Mouse (Mus musculus): ENCODE data around the gene Ppp1r14c. TPM values are rescaled to one million over a fixed set of nuclear protein-coding genes. Genes with fewer than 3 reads are reported as not detected.

Ppp1r14c gene
- polyA plus RNA-seq, 1 experiment from 2014 or later: 0.19 TPM

- no peaks in the 10 kb centered on the region for H3K27me3 ChIP-seq (replicated peaks)
- no peaks in the 10 kb centered on the region for H3K9me3 ChIP-seq (replicated peaks)
- no peak overlapping the region for H3K4me2 ChIP-seq
- H3K36me3 ChIP-seq: no peaks in the 10 kb centered on the region
- no peak overlapping the region for H3K27ac ChIP-seq
- ATAC-seq: no peak
- no peak overlapping the region for H3K9ac ChIP-seq
- no peak overlapping the region for H3K4me3 ChIP-seq
- 0 out of 2 replicates have a peak, but pooled peaks cover 2% of the 10 kb centered on the region for H3K4me1 ChIP-seq
- 61% methylated on average over 8 of the region's 8 CpGs for WGBS (ENCODE audit: insufficient replicate concordance)
Observed at GRCm38 (mm10) chr10:3507484-3508221, 141.8 kb downstream of the Ppp1r14c start.

GRCm38 (mm10) chr10:3508222-3508588 lies 142.3 kb downstream of the Ppp1r14c start:
- Histone ChIP-seq H3K4me1 (0 out of 2 replicates have a peak, but pooled peaks cover 2% of the 10 kb centered on the region), H3K9ac (no peak overlapping the region), H3K27me3 (replicated peaks) (no peaks in the 10 kb centered on the region), H3K4me2 (no peak overlapping the region), H3K36me3 (no peaks in the 10 kb centered on the region), H3K9me3 (replicated peaks) (no peaks in the 10 kb centered on the region), H3K27ac (no peak overlapping the region), H3K4me3 (no peak overlapping the region)
- WGBS (ENCODE audit: insufficient replicate concordance): 48% methylated on average over 2 of the region's 2 CpGs
- no peak for ATAC-seq

GRCm38 (mm10) chr10:3508746-3509145 lies 142.9 kb downstream of the Ppp1r14c start:
- H3K36me3 ChIP-seq: no peaks in the 10 kb centered on the region
- H3K27me3 ChIP-seq (replicated peaks): no peaks in the 10 kb centered on the region
- no peak overlapping the region for H3K4me2 ChIP-seq
- H3K4me3 ChIP-seq: no peak overlapping the region
- 31% methylated on average over 2 of the region's 2 CpGs for WGBS (ENCODE audit: insufficient replicate concordance)
- H3K9me3 ChIP-seq (replicated peaks): no peaks in the 10 kb centered on the region
- 0 out of 2 replicates have a peak, but pooled peaks cover 2% of the 10 kb centered on the region for H3K4me1 ChIP-seq
- no peak for ATAC-seq
- no peak overlapping the region for H3K27ac ChIP-seq
- no peak overlapping the region for H3K9ac ChIP-seq

GRCm38 (mm10) chr10:3509663-3510277 lies 143.9 kb downstream of the Ppp1r14c start:
- no peak overlapping the region for H3K4me3 ChIP-seq
- no peaks in the 10 kb centered on the region for H3K36me3 ChIP-seq
- WGBS (ENCODE audit: insufficient replicate concordance): 66% methylated on average over 7 of the region's 7 CpGs
- H3K4me2 ChIP-seq: no peak overlapping the region
- no peak overlapping the region for H3K9ac ChIP-seq
- H3K4me1 ChIP-seq: 0 out of 2 replicates have a peak, but pooled peaks cover 2% of the 10 kb centered on the region
- no peak overlapping the region for H3K27ac ChIP-seq
- no peaks in the 10 kb centered on the region for H3K9me3 ChIP-seq (replicated peaks)
- no peak for ATAC-seq
- H3K27me3 ChIP-seq (replicated peaks): no peaks in the 10 kb centered on the region

GRCm38 (mm10) chr10:3510486-3510885 lies 144.6 kb downstream of the Ppp1r14c start:
- Histone ChIP-seq H3K9me3 (replicated peaks) (no peaks in the 10 kb centered on the region), H3K4me1 (0 out of 2 replicates have a peak, but pooled peaks cover 2% of the 10 kb centered on the region), H3K27me3 (replicated peaks) (no peaks in the 10 kb centered on the region), H3K9ac (no peak overlapping the region), H3K27ac (no peak overlapping the region), H3K4me2 (no peak overlapping the region), H3K36me3 (no peaks in the 10 kb centered on the region), H3K4me3 (no peak overlapping the region)
- no peak for ATAC-seq
- 69% methylated on average over 3 of the region's 3 CpGs for WGBS (ENCODE audit: insufficient replicate concordance)

- Histone ChIP-seq H3K4me3 (no peak overlapping the region), H3K9me3 (replicated peaks) (no peaks in the 10 kb centered on the region), H3K4me2 (no peak overlapping the region), H3K4me1 (0 out of 2 replicates have a peak, but pooled peaks cover 2% of the 10 kb centered on the region), H3K36me3 (no peaks in the 10 kb centered on the region), H3K9ac (no peak overlapping the region), H3K27ac (no peak overlapping the region), H3K27me3 (replicated peaks) (no peaks in the 10 kb centered on the region)
- no peak for ATAC-seq
- WGBS (ENCODE audit: insufficient replicate concordance): 56% methylated on average over 3 of the region's 3 CpGs
Observed at GRCm38 (mm10) chr10:3511401-3511800, 145.5 kb downstream of the Ppp1r14c start.

GRCm38 (mm10) chr10:3512620-3513305 lies 146.9 kb downstream of the Ppp1r14c start:
- Histone ChIP-seq H3K9ac (no peak overlapping the region), H3K27me3 (replicated peaks) (no peaks in the 10 kb centered on the region), H3K4me3 (no peak overlapping the region), H3K4me2 (no peak overlapping the region), H3K4me1 (0 out of 2 replicates have a peak, but pooled peaks cover 2% of the 10 kb centered on the region), H3K9me3 (replicated peaks) (no peaks in the 10 kb centered on the region), H3K36me3 (no peaks in the 10 kb centered on the region), H3K27ac (no peak overlapping the region)
- no peak for ATAC-seq
- WGBS (ENCODE audit: insufficient replicate concordance): 53% methylated on average over 8 of the region's 8 CpGs

- Histone ChIP-seq H3K4me3 (no peak overlapping the region), H3K36me3 (no peaks in the 10 kb centered on the region), H3K9me3 (replicated peaks) (no peaks in the 10 kb centered on the region), H3K27me3 (replicated peaks) (no peaks in the 10 kb centered on the region), H3K4me1 (0 out of 2 replicates have a peak, but pooled peaks cover 2% of the 10 kb centered on the region), H3K9ac (no peak overlapping the region), H3K27ac (no peak overlapping the region), H3K4me2 (no peak overlapping the region)
- no peak for ATAC-seq
- WGBS (ENCODE audit: insufficient replicate concordance): 63% methylated on average over 6 of the region's 6 CpGs
Observed at GRCm38 (mm10) chr10:3513947-3514346, 148.1 kb downstream of the Ppp1r14c start.

Small RNA genes lying within 50 kb of the gene (microRNA-seq; reads per million reads assigned to microRNA genes)
- not detected for gene Gm24482

Other genes with a start within 250 kb of the Ppp1r14c start
- not detected in 2 replicates for gene H60c, start 98.3 kb upstream of the Ppp1r14c start, polyA plus RNA-seq (2016; fragmentation: Nextera tagmentation; extraction: Ambion mirVana)
- gene Iyd, start 174.2 kb downstream of the Ppp1r14c start, polyA plus RNA-seq (2016; fragmentation: Nextera tagmentation; extraction: Ambion mirVana): 3.7 and 3.9 TPM in 2 replicates